Mouse (Mus musculus) forebrain, embryonic 16.5 days (tissue): ENCODE measurements around the gene Hsd17b14. TPM values are rescaled to one million over a fixed set of nuclear protein-coding genes. Genes with fewer than 3 reads are reported as not detected.

ENCODE experiments used
- ATAC-seq: fragments of 200-750 bp; cut with Nextera tagmentation; 2 replicates; pipeline ENCODE4 v1.8.0; 2017; ENCODE audit warnings: mild to moderate bottlenecking, moderate library complexity
- H3K27ac ChIP-seq: fragments of 300-500 bp; sonication (generic); 2 replicates; pipeline ENCODE4 v1.5.1; 2014; ENCODE audit warnings: low read length, control low read depth
- H3K27me3 ChIP-seq: fragments of 300-500 bp; sonication (generic); replicated peaks from 2 replicates; pipeline ENCODE4 v1.6.1; 2014; ENCODE audit warnings: low read length; ENCODE audit not compliant: control insufficient read depth, insufficient read depth
- H3K36me3 ChIP-seq: fragments of 300-500 bp; sonication (generic); 2 replicates; pipeline ENCODE4 v1.6.1; 2014; ENCODE audit not compliant: control insufficient read depth, insufficient read depth
- H3K4me1 ChIP-seq: fragments of 300-500 bp; sonication (generic); replicated peaks from 2 replicates; pipeline ENCODE4 v1.6.1; 2014; ENCODE audit warnings: low read length; ENCODE audit not compliant: control insufficient read depth, insufficient read depth
- H3K4me2 ChIP-seq: fragments of 300-500 bp; sonication (generic); 2 replicates; pipeline ENCODE4 v1.6.1; 2014; ENCODE audit warnings: mild to moderate bottlenecking, low read length, control low read depth
- H3K4me3 ChIP-seq: fragments of 300-500 bp; sonication (generic); replicated peaks from 2 replicates; pipeline ENCODE4 v1.5.1; 2014; ENCODE audit warnings: mild to moderate bottlenecking, low read length, control low read depth
- H3K9ac ChIP-seq: fragments of 300-500 bp; sonication (generic); replicated peaks from 2 replicates; pipeline ENCODE4 v1.6.1; 2014; ENCODE audit warnings: low read depth, low read length, control low read depth
- H3K9me3 ChIP-seq: fragments of 300-500 bp; sonication (generic); 2 replicates; pipeline ENCODE4 v1.6.1; 2016; ENCODE audit warnings: low read length; ENCODE audit not compliant: control insufficient read depth
- WGBS: fragments of 180-500 bp; shearing (Covaris S2); extraction: QIAGEN DNeasy Blood & Tissue Kit; methylation state at CpG from one replicate; pipeline ENCODE4 v1.1.7; 2014; 5-methylcytosine and 5-hydroxymethylcytosine counted together
- polyA plus RNA-seq: library from polyadenylated mRNA; unstranded; fragments of >200 nt; fragmentation: Nextera tagmentation; extraction: Ambion mirVana; gene quantifications from 2 replicates; pipeline ENCODE4 v1.2.1, GENCODE M21; 2015

Hsd17b14 gene
- polyA plus RNA-seq, 1 experiment from 2014 or later: not detected

DNA sequence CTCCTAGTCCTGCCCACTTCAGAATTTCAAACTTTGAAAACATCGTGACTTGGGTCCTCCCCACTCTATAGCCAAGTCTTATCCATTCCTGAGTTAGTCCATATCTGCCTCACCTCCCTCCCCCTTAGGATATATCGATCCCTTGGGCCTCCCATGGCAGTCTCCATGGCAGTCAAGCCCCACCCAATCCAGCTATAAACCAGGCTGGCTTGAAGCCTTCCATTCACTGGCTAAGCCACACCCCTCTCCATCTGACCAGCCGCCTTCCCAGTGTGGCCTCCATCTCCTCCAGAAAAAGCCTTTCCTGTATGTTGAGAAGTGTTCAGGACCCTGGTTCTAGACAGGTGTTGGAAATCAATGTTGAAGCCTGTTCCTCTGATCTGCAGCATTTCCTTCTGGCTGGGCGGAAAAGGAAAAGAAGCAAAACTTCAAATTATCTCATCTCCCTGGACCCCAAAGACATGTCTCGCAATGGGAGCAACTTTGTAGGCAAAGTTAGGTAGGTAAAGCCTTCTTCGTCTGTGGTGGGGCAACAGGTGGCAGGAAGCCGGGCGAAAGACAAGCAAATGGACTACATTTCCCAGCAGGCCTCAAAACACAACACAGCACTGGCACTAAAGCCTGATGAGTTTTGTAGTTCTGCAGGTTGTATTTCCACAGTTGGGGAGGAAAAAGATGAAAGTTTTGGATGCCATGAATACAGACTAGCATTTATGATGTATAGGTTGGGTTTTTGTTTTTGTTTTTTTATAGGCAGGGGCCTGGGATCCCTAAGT, 35.2 kb upstream of the Hsd17b14 start:
- H3K27me3 ChIP-seq: no peaks in the 10 kb centered on the region
- no peaks in the 10 kb centered on the region for H3K9me3 ChIP-seq
- H3K9ac ChIP-seq: no peak overlapping the region
- WGBS: 81% methylated on average over 8 of the region's 8 CpGs
- peaks cover 7% of the 10 kb centered on the region for H3K4me1 ChIP-seq
- no peak overlapping the region for H3K27ac ChIP-seq
- ATAC-seq: no peak
- H3K36me3 ChIP-seq: no peaks in the 10 kb centered on the region
- no peak overlapping the region for H3K4me3 ChIP-seq
- no peak overlapping the region for H3K4me2 ChIP-seq

- 93% methylated on average over 7 of the region's 7 CpGs for WGBS
- Histone ChIP-seq H3K4me2 (no peak overlapping the region), H3K9me3 (no peaks in the 10 kb centered on the region), H3K4me1 (peaks cover 15% of the 10 kb centered on the region), H3K36me3 (no peaks in the 10 kb centered on the region), H3K27ac (no peak overlapping the region), H3K4me3 (no peak overlapping the region), H3K9ac (no peak overlapping the region), H3K27me3 (no peaks in the 10 kb centered on the region)
- ATAC-seq: no peak
These were observed 34.1 kb upstream of the Hsd17b14 start for GRCm38 (mm10) chr7:45520605-45521004.

DNA sequence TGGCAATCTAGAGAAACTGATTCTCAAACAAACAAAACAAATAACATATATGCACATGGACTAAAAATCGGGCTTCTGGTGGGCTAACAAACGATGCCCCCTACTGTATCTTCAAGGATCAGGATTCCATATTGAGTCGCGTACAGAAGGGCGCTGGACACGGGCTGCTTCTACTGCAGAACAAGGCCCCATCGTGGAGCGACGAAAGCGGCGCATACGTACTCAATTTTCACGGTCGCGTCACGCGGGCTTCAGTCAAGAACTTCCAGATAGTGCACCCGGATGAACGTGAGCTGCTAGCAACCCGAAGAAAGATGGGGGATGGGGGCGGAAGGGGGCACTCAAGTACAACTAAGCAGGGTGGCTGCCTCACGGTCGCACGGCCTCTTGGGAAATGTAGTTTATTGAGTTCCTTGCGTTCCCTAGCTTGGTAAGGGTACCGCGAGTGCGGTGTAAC, 32.9 kb upstream of the Hsd17b14 start:
- peak overlapping the region; percentile 66 for H3K9ac ChIP-seq
- H3K9me3 ChIP-seq: no peaks in the 10 kb centered on the region
- peaks cover 19% of the 10 kb centered on the region for H3K4me1 ChIP-seq
- peak overlapping the region; percentile 89 for H3K27ac ChIP-seq
- H3K4me2 ChIP-seq: peak overlapping the region; percentile 57
- WGBS: under 1% methylated on average over 28 of the region's 28 CpGs
- H3K27me3 ChIP-seq: no peaks in the 10 kb centered on the region
- peak; percentile 90 for ATAC-seq
- H3K36me3 ChIP-seq: no peaks in the 10 kb centered on the region
- peak overlapping the region; percentile 61 for H3K4me3 ChIP-seq

DNA sequence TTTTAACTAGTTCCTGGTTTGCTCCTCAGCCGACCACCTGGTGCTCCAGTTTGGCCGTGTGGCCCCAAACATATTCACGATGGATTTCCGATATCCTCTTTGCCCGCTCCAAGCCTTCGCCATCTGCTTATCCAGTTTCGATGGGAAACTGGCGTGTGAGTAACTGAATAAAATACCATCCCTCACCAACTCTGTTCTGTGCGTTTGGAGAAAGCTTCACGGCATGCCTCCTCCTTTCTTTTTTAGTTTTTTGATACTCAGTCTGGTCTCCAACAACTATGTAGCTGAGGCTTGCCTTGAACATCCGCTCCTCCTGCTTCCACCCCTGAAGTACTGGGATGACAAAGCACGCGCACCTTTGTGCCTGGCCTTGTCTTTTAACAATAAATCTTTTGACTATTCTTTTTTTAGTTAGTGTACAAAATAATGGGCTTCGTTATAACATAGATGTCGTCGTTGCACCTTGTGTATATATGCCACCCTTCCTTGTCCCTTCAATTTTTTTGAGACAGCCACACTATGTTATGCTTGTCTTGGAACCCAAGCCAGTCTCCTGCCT, 32.4 kb upstream of the Hsd17b14 start:
- Histone ChIP-seq H3K9ac (no peak overlapping the region; the same call in 1 of the 2 replicates), H3K27ac (no peak overlapping the region)
- ATAC-seq: peak; percentile 24

DNA sequence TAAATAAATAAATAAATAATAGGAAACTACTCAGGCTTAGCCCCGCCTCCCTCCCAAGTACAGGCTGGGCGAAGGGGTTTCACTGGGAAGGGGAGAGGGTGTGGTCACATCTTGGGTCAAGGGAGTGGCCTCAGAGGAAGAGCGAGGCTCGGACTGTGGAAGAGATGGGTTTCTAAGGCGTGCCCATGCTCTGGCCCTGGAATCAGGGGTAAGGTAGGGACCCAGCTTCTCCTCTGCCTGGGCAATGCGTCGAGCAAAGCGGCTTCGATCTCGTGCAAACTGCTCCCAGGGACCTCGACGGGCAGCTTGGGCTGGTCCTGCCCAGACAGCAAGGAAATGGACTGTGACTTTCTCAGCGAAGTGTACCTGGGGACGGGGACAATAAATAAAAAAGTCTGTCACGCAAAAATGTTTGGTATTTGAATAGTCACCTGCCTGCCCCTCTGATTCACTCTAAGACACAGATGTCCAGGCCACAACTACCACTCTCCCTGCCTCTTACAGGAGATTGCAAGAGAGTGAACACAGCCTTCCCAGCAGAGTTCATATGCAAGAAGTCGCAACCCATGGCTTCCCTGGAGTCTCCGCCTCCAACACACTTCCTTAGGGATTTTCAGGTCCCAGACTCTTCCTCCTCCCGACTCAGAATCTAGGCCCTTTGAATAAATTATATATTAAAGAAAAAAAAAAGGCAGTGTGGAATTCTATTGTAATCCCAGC, 31.6 kb upstream of the Hsd17b14 start:
- Histone ChIP-seq H3K4me2 (no peak overlapping the region), H3K4me3 (no peak overlapping the region), H3K9me3 (no peaks in the 10 kb centered on the region), H3K4me1 (peaks cover 19% of the 10 kb centered on the region), H3K9ac (no peak overlapping the region), H3K27me3 (no peaks in the 10 kb centered on the region), H3K27ac (no peak overlapping the region), H3K36me3 (no peaks in the 10 kb centered on the region)
- ATAC-seq: no peak
- WGBS: 77% methylated on average over 18 of the region's 18 CpGs

More for the DNA sequence above, 32.4 kb upstream of the Hsd17b14 start:
- Histone ChIP-seq H3K27me3 (no peaks in the 10 kb centered on the region), H3K4me2 (peak overlapping the region; percentile 57), H3K36me3 (no peaks in the 10 kb centered on the region), H3K4me3 (peak overlapping the region; percentile 61), H3K4me1 (peaks cover 19% of the 10 kb centered on the region), H3K9me3 (no peaks in the 10 kb centered on the region)
- WGBS: 56% methylated on average over 16 of the region's 16 CpGs

- H3K4me3 ChIP-seq: no peak overlapping the region
- no peak overlapping the region for H3K27ac ChIP-seq
- no peaks in the 10 kb centered on the region for H3K9me3 ChIP-seq
- H3K4me1 ChIP-seq: peaks cover 19% of the 10 kb centered on the region
- no peaks in the 10 kb centered on the region for H3K36me3 ChIP-seq
- no peak overlapping the region for H3K4me2 ChIP-seq
- 91% methylated on average over 12 of the region's 13 CpGs for WGBS
- ATAC-seq: no peak
- no peaks in the 10 kb centered on the region for H3K27me3 ChIP-seq
- no peak overlapping the region for H3K9ac ChIP-seq
These were observed 31.0 kb upstream of the Hsd17b14 start for GRCm38 (mm10) chr7:45523678-45524170.

GRCm38 (mm10) chr7:45524841-45525621, 29.7 kb upstream of the Hsd17b14 start:
- ATAC-seq: no peak
- Histone ChIP-seq H3K27ac (peak overlapping the region; percentile 82; the same call in 1 of the 2 replicates), H3K9me3 (no peaks in the 10 kb centered on the region)

GRCm38 (mm10) chr7:45525809-45526473, 28.8 kb upstream of the Hsd17b14 start, which contains the start of the genes Ppp1r15a and Plekha4:
Ppp1r15a (minus strand) TSS chr7:45526268.
Plekha4 (plus strand) TSS chr7:45526330.
- Histone ChIP-seq H3K9me3 (no peaks in the 10 kb centered on the region), H3K27me3 (no peaks in the 10 kb centered on the region), H3K27ac (peak within 1 kb of the TSS; percentile 82), H3K9ac (peak within 1 kb of the TSS; percentile 80), H3K4me1 (peaks cover 19% of the 10 kb centered on the region), H3K4me2 (peak within 1 kb of the TSS; percentile 89), H3K36me3 (no peaks in the 10 kb centered on the region), H3K4me3 (peak within 1 kb of the TSS; percentile 83)
- WGBS: under 1% methylated on average over 54 of the region's 54 CpGs
- ATAC-seq: peak; percentile 59

More at GRCm38 (mm10) chr7:45524841-45525621, 29.7 kb upstream of the Hsd17b14 start:
- WGBS: 28% methylated on average over 12 of the region's 12 CpGs
- H3K4me3 ChIP-seq: peak overlapping the region; percentile 83
- peak overlapping the region; percentile 89 for H3K4me2 ChIP-seq
- peaks cover 19% of the 10 kb centered on the region for H3K4me1 ChIP-seq
- peak overlapping the region; percentile 80 for H3K9ac ChIP-seq
- H3K36me3 ChIP-seq: no peaks in the 10 kb centered on the region
- no peaks in the 10 kb centered on the region for H3K27me3 ChIP-seq
